Mouse (Mus musculus): Measurements from ENCODE around the gene Krt2.

Krt2 gene

DNA sequence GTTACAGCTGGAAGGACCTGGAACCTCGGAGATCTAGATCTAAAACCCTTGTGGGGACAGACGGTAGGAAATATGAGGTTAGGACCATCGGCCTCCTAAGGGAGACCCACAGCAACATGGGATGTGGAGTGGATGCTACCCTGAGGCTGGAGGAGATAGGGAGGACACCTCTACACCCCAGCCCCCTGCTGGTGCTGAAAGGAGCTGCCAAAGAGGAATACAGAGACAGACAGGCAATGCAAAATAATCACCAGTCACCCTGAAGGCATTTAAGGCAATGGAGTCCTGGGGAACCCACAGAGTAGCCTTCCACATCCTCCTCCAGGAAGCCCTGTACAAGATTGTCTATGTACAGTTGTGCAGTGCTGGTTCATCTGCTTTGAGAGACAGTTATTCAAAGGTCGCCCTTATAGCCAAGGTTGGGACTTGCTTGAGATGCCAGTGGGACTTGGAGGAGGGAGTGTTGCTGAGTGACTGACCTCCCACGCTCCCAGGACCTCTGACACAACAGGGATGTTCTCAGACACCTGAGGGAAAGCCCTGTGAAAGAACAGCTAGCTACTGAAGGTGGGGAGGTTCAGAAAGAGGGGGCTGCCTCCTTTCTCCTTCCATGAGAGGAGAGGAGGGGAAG, 45.8 kb downstream of the Krt2 start:
- no peak for DNase-seq (ENCODE audit: low spot score in 2 of 2)

DNA sequence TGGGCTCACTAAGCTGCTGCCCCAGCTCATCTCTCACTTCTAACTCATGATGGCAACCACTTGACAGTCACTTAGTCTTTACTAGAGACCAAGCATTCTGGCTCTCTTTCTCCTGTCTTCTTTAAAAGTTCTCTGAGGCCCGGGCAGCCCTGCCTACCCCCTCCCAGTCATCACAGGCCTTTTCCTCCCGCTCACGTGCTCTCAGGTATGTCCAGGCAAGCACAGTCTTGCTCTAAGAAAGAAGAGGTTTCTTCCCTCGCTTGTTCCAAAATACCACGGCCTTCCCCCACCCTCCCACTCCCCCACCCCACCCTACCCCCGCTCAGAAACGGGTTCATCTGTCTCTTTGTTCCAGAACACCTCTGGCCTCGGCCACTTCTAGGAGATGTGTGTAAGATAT, 47.7 kb downstream of the Krt2 start:
- DNase-seq (ENCODE audit: low spot score in 2 of 2), result no peak
